Mouse (Mus musculus) stomach, postnatal 0 days (tissue): Measurements from ENCODE around the gene Mef2c.

Experiments used
- CTCF ChIP-seq: IDR thresholded peaks from 2 replicates; pipeline ENCODE4 v1.5.1; 2016; ENCODE audit warnings: antibody characterized with exemption, low read depth, mild to moderate bottlenecking, moderate library complexity
- EP300 ChIP-seq: optimal IDR thresholded peaks from 2 replicates; pipeline ENCODE3; 2016; ENCODE audit warnings: antibody characterized with exemption

GRCm38 (mm10) chr13:83612195-83612594 lies 108.4 kb downstream of the Mef2c start:
- TF ChIP-seq CTCF (no peak), EP300 (no peak)
